Mouse (Mus musculus) liver, embryonic 14.5 days (tissue): Measurements from ENCODE around the gene Edem1. TPM values are rescaled to one million over a fixed set of nuclear protein-coding genes. Genes with fewer than 3 reads are reported as not detected.
A peak's percentile ranks its signal among the peaks of the same experiment; 100 is the strongest.

ENCODE experiments used
- ATAC-seq: fragments of 200-750 bp; cut with Nextera tagmentation; 2 replicates; pipeline ENCODE4 v1.8.0; 2017; ENCODE audit warnings: moderate number of reproducible peaks, mild to moderate bottlenecking, moderate library complexity; ENCODE audit not compliant: insufficient read depth
- DNase-seq, 3 experiments: peaks; one replicate each; pipeline ENCODE4 v3.0.0-alpha.2; 2012 to 2013; ENCODE audit warnings: low read depth in 3 of 3, low spot score in 3 of 3
- H3K27ac ChIP-seq: fragments of 300-500 bp; sonication (generic); 2 replicates; pipeline ENCODE4 v1.5.1; 2014; ENCODE audit warnings: moderate library complexity, mild to moderate bottlenecking, control low read depth, inconsistent platforms
- H3K27me3 ChIP-seq: fragments of 300-500 bp; sonication (generic); 2 replicates; pipeline ENCODE4 v1.6.1; 2014; ENCODE audit warnings: mild to moderate bottlenecking, low read length, moderate library complexity; ENCODE audit not compliant: control insufficient read depth, insufficient read depth
- H3K36me3 ChIP-seq: fragments of 300-500 bp; sonication (generic); replicated peaks from 2 replicates; pipeline ENCODE4 v1.6.1; 2014; ENCODE audit warnings: low read depth; ENCODE audit not compliant: control insufficient read depth, insufficient read depth
- H3K4me1 ChIP-seq, 2 experiments: fragments of 200-500 bp in 1 of 2; fragments of 300-500 bp in 1 of 2; sonication (generic) in 1 of 2; replicated peaks; 2 replicates each; pipeline ENCODE4 v1.6.1; 2012 to 2014; ENCODE audit warnings: antibody characterized with exemption in 1 of 2, inconsistent platforms in 1 of 2, low read length in 1 of 2; ENCODE audit not compliant: control insufficient read depth in 2 of 2, insufficient read depth in 2 of 2
- H3K4me2 ChIP-seq: fragments of 300-500 bp; sonication (generic); 2 replicates; pipeline ENCODE4 v1.6.1; 2014; ENCODE audit warnings: low read depth, mild to moderate bottlenecking, control low read depth, moderate library complexity
- H3K4me3 ChIP-seq, 2 experiments: fragments of 200-500 bp in 1 of 2; fragments of 300-500 bp in 1 of 2; sonication (generic) in 1 of 2; 2 replicates each; pipeline ENCODE4 v1.5.1; 2012 to 2014; ENCODE audit warnings: low read depth in 2 of 2, low read length in 2 of 2, mild to moderate bottlenecking in 2 of 2, control low read depth in 1 of 2, inconsistent platforms in 1 of 2, moderate library complexity in 1 of 2; ENCODE audit not compliant: insufficient read depth in 1 of 2
- H3K9ac ChIP-seq: fragments of 300-500 bp; sonication (generic); replicated peaks from 2 replicates; pipeline ENCODE4 v1.6.1; 2014; ENCODE audit warnings: mild to moderate bottlenecking, control low read depth, moderate library complexity
- H3K9me3 ChIP-seq: fragments of 300-500 bp; sonication (generic); 2 replicates; pipeline ENCODE4 v1.6.1; 2016; ENCODE audit warnings: low read length, mixed read lengths; ENCODE audit not compliant: control insufficient read depth
- CTCF ChIP-seq: IDR thresholded peaks from 2 replicates; pipeline ENCODE4 v1.5.1; 2016; ENCODE audit warnings: antibody characterized with exemption, low read depth, control low read depth
- EP300 ChIP-seq: IDR thresholded peaks from 2 replicates; pipeline ENCODE4 v1.6.1; 2016; ENCODE audit warnings: antibody characterized with exemption, low read depth
- WGBS: fragments of 180-500 bp; shearing (Covaris S2); extraction: QIAGEN DNeasy Blood & Tissue Kit; methylation state at CpG from one replicate; pipeline ENCODE4 v1.1.7; 2014; ENCODE audit not compliant: insufficient replicate concordance; 5-methylcytosine and 5-hydroxymethylcytosine counted together
- polyA plus RNA-seq, 2 experiments: library from polyadenylated mRNA; depleted of rRNA in 1 of 2; stranded (reverse) in 1 of 2; unstranded in 1 of 2; fragments of >200 nt; fragmentation: Nextera tagmentation in 1 of 2; extraction: Ambion mirVana in 1 of 2; gene quantifications; 2 replicates each; pipeline versions ENCODE4 v1.2.1 to v1.2.3; 2012 to 2014

Gene Edem1
- polyA plus RNA-seq, 2 experiments: 9.6 to 22.4 TPM

GRCm38 (mm10) chr6:108827336-108827920 lies 1.0 kb upstream of the Edem1 start:
- ATAC-seq (no peak), DNase-seq (no peak)
- Histone ChIP-seq H3K27me3 (no peaks in the 10 kb centered on the region), H3K9me3 (no peaks in the 10 kb centered on the region), H3K9ac (no peak overlapping the region), H3K27ac (no peak overlapping the region), H3K4me2 (peak overlapping the region; percentile 91), H3K4me1 (peaks cover 3 to 31% of the 10 kb centered on the region in 2 experiments), H3K36me3 (peaks cover 4% of the 10 kb centered on the region; the same call in 1 of the 2 replicates), H3K4me3 (peak overlapping the region in 1 of 2 experiments; percentile 81; a peak in 2 of 4 replicates)
- TF ChIP-seq CTCF: no peak
- TF ChIP-seq EP300: no peak
- WGBS: 29% methylated on average over 5 of the region's 5 CpGs

- Histone ChIP-seq H3K9ac (peak overlapping the region; percentile 82), H3K27ac (peak overlapping the region; percentile 31), H3K9me3 (no peaks in the 10 kb centered on the region), H3K4me3 (peak overlapping the region; percentile 80 to 81), H3K27me3 (no peaks in the 10 kb centered on the region), H3K4me2 (peak overlapping the region; percentile 91), H3K4me1 (peaks cover 3 to 41% of the 10 kb centered on the region in 2 experiments), H3K36me3 (no peaks in the 10 kb centered on the region)
- TF ChIP-seq EP300 (no peak), CTCF (no peak)
- ATAC-seq (peak; percentile 51), DNase-seq (no peak)
- under 1% methylated on average over 56 of the region's 56 CpGs for WGBS
Measured at GRCm38 (mm10) chr6:108828872-108829271, 431 bp downstream of the Edem1 start.

- WGBS: 13% methylated on average over 22 of the region's 22 CpGs
- H3K4me2 ChIP-seq: peak overlapping the region; percentile 91
- H3K9me3 ChIP-seq: no peaks in the 10 kb centered on the region
- no peak for TF ChIP-seq EP300
- no peak for TF ChIP-seq CTCF
- ATAC-seq (no peak), DNase-seq (peak in 1 of 3 experiments; percentile 40)
- H3K4me1 ChIP-seq: peaks cover 6 to 46% of the 10 kb centered on the region in 2 experiments
- H3K9ac ChIP-seq: peak overlapping the region; percentile 82
- no peak overlapping the region for H3K27ac ChIP-seq
- no peaks in the 10 kb centered on the region for H3K36me3 ChIP-seq
- peak overlapping the region; percentile 80 to 81 for H3K4me3 ChIP-seq
- no peaks in the 10 kb centered on the region for H3K27me3 ChIP-seq
Measured at GRCm38 (mm10) chr6:108829386-108830370, 1.2 kb downstream of the Edem1 start.

- H3K9ac ChIP-seq: no peak overlapping the region
- H3K9me3 ChIP-seq: no peaks in the 10 kb centered on the region
- H3K4me3 ChIP-seq: no peak overlapping the region
- H3K36me3 ChIP-seq: no peaks in the 10 kb centered on the region
- H3K27me3 ChIP-seq: no peaks in the 10 kb centered on the region
- no peak overlapping the region for H3K4me2 ChIP-seq
- DNase-seq (no peak), ATAC-seq (no peak)
- WGBS: 41% methylated on average over 1 of the region's 1 CpGs
- peaks cover 6 to 53% of the 10 kb centered on the region in 2 experiments for H3K4me1 ChIP-seq
- TF ChIP-seq EP300 (no peak), CTCF (no peak)
- no peak overlapping the region for H3K27ac ChIP-seq
Measured at GRCm38 (mm10) chr6:108832170-108832569, 3.7 kb downstream of the Edem1 start.

GRCm38 (mm10) chr6:108832989-108833388 lies 4.5 kb downstream of the Edem1 start:
- no peak for ATAC-seq
- Histone ChIP-seq H3K9ac (no peak overlapping the region), H3K4me1 (peaks cover 6 to 49% of the 10 kb centered on the region in 2 experiments), H3K4me2 (no peak overlapping the region), H3K27ac (no peak overlapping the region), H3K27me3 (no peaks in the 10 kb centered on the region), H3K9me3 (no peaks in the 10 kb centered on the region), H3K36me3 (no peaks in the 10 kb centered on the region), H3K4me3 (no peak overlapping the region)
- TF ChIP-seq CTCF: no peak
- TF ChIP-seq EP300: no peak
- WGBS: 12% methylated on average over 6 of the region's 6 CpGs
- no peak for DNase-seq
